Mouse (Mus musculus) left cerebral cortex, postnatal 10 days (tissue): ENCODE measurements around the gene Gm8265. TPM values are rescaled to one million over a fixed set of nuclear protein-coding genes. Genes with fewer than 3 reads are reported as not detected.
"Not testable (repeated sequence)": the region's sequence is repeated elsewhere in the genome, so short reads cannot be mapped to it uniquely, and the experiment has no call there.

Source experiments
- DNase-seq, 2 experiments: peaks; one replicate each; pipeline ENCODE4 v3.0.0; 2021 to 2022; ENCODE audit warnings: low spot score in 2 of 2, mixed read lengths in 1 of 2; ENCODE audit errors: extremely low spot score in 1 of 2
- intact Hi-C: fragments of 180-260 bp; cut with DNase I; formaldehyde crosslinking; loops from one replicate; pipeline ENCODE4 v1.15.1; 2025
- total RNA-seq, 2 experiments: library from RNA; stranded (reverse); gene quantifications; 2 replicates each; pipeline ENCODE4 v1.2.3; 2021

Gene Gm8265
- total RNA-seq = 1 to 10 TPM in 1 of 2 experiments, not detected in 1; 1.2 TPM

DNA sequence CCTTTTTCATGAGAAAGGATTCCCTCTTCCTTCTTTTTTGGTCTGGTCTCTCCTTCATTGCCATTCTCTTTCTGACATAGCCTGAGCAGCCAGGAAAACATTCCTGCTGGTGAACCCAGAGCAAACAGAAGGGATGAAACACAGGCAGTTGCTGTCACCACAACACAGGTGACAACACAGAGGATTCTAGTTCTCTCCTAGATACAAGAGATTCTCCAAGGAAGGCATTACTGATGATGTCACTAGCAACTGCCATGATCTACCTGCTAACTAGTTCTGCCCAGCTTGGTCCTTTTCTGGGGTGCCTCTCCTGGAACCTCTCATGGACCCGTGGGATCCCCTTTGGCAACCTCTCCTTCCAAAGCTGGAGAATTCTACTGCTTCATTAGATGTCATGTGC, at the start of gene Gm8265:
Gene Gm8265, minus strand, starts transcription at position 101 of the 400 bp plus-strand sequence.
- intact Hi-C loops, DNase-seq: not testable (repeated sequence)

Other genes starting within 250 kb of the Gm8265 start
- gene Gm3500, start 244.0 kb downstream of the Gm8265 start, total RNA-seq = under 1 TPM in 1 of 2 experiments, not detected in 1; 0.75 TPM
- 1 to 10 TPM; 4.3 to 7.2 TPM for gene Gm3194, start 177.6 kb downstream of the Gm8265 start, total RNA-seq
- not detected for gene Gm8246, start 155.2 kb downstream of the Gm8265 start, total RNA-seq
- not detected for gene Gm3187, start 148.8 kb downstream of the Gm8265 start, total RNA-seq
- 1 to 10 TPM; 4.0 to 4.7 TPM for gene Gm3488, start 131.4 kb downstream of the Gm8265 start, total RNA-seq
- not detected for gene Gm3532, start 94.5 kb downstream of the Gm8265 start, total RNA-seq
- gene Gm9603, start 54.4 kb upstream of the Gm8265 start, total RNA-seq = not detected
- 1 to 10 TPM in 1 of 2 experiments, under 1 TPM in 1; 0.39 to 1.5 TPM for gene Gm3373, start 108.5 kb upstream of the Gm8265 start, total RNA-seq
- 1 to 10 TPM; 4.9 to 7.4 TPM for gene Gm3383, start 175.0 kb upstream of the Gm8265 start, total RNA-seq
- gene Gm3424, start 197.3 kb upstream of the Gm8265 start, total RNA-seq = not detected
- gene Gm8237, start 247.4 kb upstream of the Gm8265 start, total RNA-seq = 1 to 10 TPM in 1 of 2 experiments, under 1 TPM in 1; 0.83 to 1.5 TPM